Mouse (Mus musculus) limb, embryonic 14.5 days (tissue): ENCODE data around the gene Ginm1. TPM values are rescaled to one million over a fixed set of nuclear protein-coding genes. Genes with fewer than 3 reads are reported as not detected.

Experiments
- ATAC-seq: fragments of 200-750 bp; cut with Nextera tagmentation; 2 replicates; pipeline ENCODE4 v1.8.0; 2017; ENCODE audit warnings: low read depth, moderate number of reproducible peaks, moderate TSS enrichment; ENCODE audit not compliant: low FRiP score
- DNase-seq: peaks from one replicate; pipeline ENCODE4 v3.0.0-alpha.2; 2015; ENCODE audit warnings: low spot score
- H3K27ac ChIP-seq: fragments of 300-500 bp; sonication (generic); replicated peaks from 2 replicates; pipeline ENCODE4 v1.5.1; 2014; ENCODE audit warnings: low read depth, mild to moderate bottlenecking, low read length, moderate library complexity, mixed read lengths
- H3K27me3 ChIP-seq: fragments of 300-500 bp; sonication (generic); 2 replicates; pipeline ENCODE4 v1.6.1; 2014; ENCODE audit warnings: low read length, mixed read lengths; ENCODE audit not compliant: control insufficient read depth, insufficient read depth
- H3K36me3 ChIP-seq: fragments of 300-500 bp; sonication (generic); 2 replicates; pipeline ENCODE4 v1.6.1; 2014; ENCODE audit warnings: mild to moderate bottlenecking, low read length, moderate library complexity, mixed read lengths; ENCODE audit not compliant: control insufficient read depth, insufficient read depth
- H3K4me1 ChIP-seq: fragments of 300-500 bp; sonication (generic); 2 replicates; pipeline ENCODE4 v1.6.1; 2014; ENCODE audit warnings: antibody characterized with exemption, low read length, mixed read lengths; ENCODE audit not compliant: control insufficient read depth, insufficient read depth
- H3K4me2 ChIP-seq: fragments of 300-500 bp; sonication (generic); replicated peaks from 2 replicates; pipeline ENCODE4 v1.6.1; 2014; ENCODE audit warnings: low read depth, mild to moderate bottlenecking, low read length, moderate library complexity; ENCODE audit not compliant: severe bottlenecking
- H3K4me3 ChIP-seq: fragments of 300-500 bp; sonication (generic); replicated peaks from 2 replicates; pipeline ENCODE4 v1.5.1; 2014; ENCODE audit warnings: low read length
- H3K9ac ChIP-seq: fragments of 300-500 bp; sonication (generic); 2 replicates; pipeline ENCODE4 v1.6.1; 2014; ENCODE audit warnings: mild to moderate bottlenecking, low read depth, low read length, moderate library complexity; ENCODE audit not compliant: severe bottlenecking
- H3K9me3 ChIP-seq: fragments of 300-500 bp; sonication (generic); 2 replicates; pipeline ENCODE4 v1.6.1; 2016; ENCODE audit warnings: low read length; ENCODE audit not compliant: control insufficient read depth
- POLR2A ChIP-seq: fragments of 200-500 bp; IDR thresholded peaks from 2 replicates; pipeline ENCODE4 v1.8.0; 2012; ENCODE audit warnings: inconsistent platforms, mild to moderate bottlenecking, moderate library complexity, borderline replicate concordance; ENCODE audit not compliant: insufficient read depth, insufficient read length; ENCODE audit errors: extremely low read depth
- WGBS: fragments of 180-500 bp; shearing (Covaris S2); extraction: QIAGEN DNeasy Blood & Tissue Kit; methylation state at CpG from one replicate; pipeline ENCODE4 v1.1.7; 2014; 5-methylcytosine and 5-hydroxymethylcytosine counted together
- polyA plus RNA-seq, 2 experiments: library from polyadenylated mRNA; depleted of rRNA in 1 of 2; stranded (reverse) in 1 of 2; unstranded in 1 of 2; fragments of >200 nt; fragmentation: Nextera tagmentation in 1 of 2; extraction: Ambion mirVana in 1 of 2; gene quantifications; 2 replicates each; pipeline versions ENCODE4 v1.2.1 to v1.2.3; 2012 to 2014

Gene Ginm1
- 43.9 and 49.2 TPM in 2 replicates for polyA plus RNA-seq (2012; rRNA removed)
- 86.2 and 86.4 TPM in 2 replicates for polyA plus RNA-seq (2014; fragmentation: Nextera tagmentation; extraction: Ambion mirVana)

DNA sequence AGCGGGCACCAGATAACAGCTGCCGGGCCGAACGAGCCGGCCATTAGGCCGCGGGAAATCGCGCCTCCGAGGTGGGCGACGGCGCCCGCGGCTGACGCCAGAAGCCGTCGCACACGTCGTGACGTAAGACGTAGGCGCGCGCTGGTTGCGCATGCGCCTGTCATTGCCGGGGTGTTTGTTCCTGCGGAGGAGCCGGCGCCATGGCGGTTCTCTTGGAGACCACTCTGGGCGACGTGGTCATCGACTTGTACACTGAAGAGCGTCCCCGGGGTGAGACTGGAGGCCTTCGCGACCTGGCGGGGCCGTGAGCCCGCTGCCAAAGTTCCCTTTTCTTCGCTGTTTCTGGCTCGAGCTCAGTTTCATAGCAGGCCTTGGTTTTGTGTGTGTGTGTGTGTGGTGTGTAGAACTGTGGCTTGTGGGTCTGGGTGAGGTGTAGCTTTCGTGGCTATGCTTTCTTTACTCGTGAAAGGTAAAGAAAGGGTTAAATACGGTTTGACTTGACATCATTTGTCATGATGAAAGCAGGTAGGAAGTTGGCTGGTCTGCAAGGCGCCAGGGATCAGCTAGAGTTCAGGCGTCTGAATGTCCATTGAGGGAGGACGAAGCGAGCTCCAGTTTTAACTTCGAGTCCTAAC, at the start of gene Ginm1, which contains the start of gene Ppil4:
Gene Ginm1, minus strand, starts transcription at position 74 of the 635 bp plus-strand sequence.
Gene Ppil4, plus strand, starts transcription at position 141 of the 635 bp plus-strand sequence.
- peak; percentile 94 for ATAC-seq

DNA sequence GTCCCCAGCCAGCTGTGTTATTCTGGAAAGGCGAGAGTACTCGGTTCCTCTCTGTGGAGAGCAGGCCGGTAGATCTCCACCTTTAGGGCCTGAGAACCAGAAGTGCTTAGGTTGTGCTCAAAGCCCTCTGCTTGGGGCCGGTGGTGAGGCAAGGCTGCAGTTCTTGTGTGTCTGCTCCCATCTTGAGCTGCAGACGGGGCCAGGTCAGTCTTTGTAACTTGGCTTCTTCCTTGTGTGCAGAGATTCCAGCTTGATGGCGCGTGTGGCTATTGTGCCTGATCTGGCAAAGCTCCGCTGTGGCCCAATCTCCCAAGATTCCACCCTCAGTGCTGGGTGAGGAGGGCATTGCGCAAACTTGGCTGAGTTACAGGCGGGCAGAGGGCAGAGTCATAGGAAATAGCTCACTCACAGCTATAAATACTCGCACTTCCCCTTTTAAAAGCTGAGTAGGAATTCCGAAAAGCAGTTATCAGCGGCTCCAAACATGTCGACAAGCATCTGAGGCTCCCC, 49.0 kb upstream of the Ginm1 start:
- H3K9me3 ChIP-seq, result no peaks in the 10 kb centered on the region
- no peak overlapping the region for H3K4me3 ChIP-seq
- no peak for TF ChIP-seq POLR2A
- no peak overlapping the region for H3K27ac ChIP-seq
- DNase-seq (no peak), ATAC-seq (no peak)
- H3K4me2 ChIP-seq, result no peak overlapping the region
- H3K36me3 ChIP-seq, result no peaks in the 10 kb centered on the region
- peaks cover 12% of the 10 kb centered on the region; the same call in 1 of the 2 replicates for H3K4me1 ChIP-seq
- no peak overlapping the region for H3K9ac ChIP-seq
- H3K27me3 ChIP-seq, result no peaks in the 10 kb centered on the region
- 55% methylated on average over 14 of the region's 14 CpGs for WGBS

More for the DNA sequence above, at the start of gene Ginm1, which contains the start of gene Ppil4:
- peak; percentile 94 for DNase-seq
- peaks cover 5% of the 10 kb centered on the region for H3K4me1 ChIP-seq
- H3K27me3 ChIP-seq, result no peaks in the 10 kb centered on the region
- H3K9me3 ChIP-seq, result no peaks in the 10 kb centered on the region
- H3K36me3 ChIP-seq, result peaks cover 33% of the 10 kb centered on the region
- peak; percentile 96 for TF ChIP-seq POLR2A
- peak within 1 kb of the TSS; percentile 86 for H3K9ac ChIP-seq
- 1% methylated on average over 52 of the region's 52 CpGs for WGBS
- peak within 1 kb of the TSS; percentile 50 for H3K27ac ChIP-seq
- peak within 1 kb of the TSS; percentile 87 for H3K4me3 ChIP-seq
- H3K4me2 ChIP-seq, result peak within 1 kb of the TSS; percentile 69

DNA sequence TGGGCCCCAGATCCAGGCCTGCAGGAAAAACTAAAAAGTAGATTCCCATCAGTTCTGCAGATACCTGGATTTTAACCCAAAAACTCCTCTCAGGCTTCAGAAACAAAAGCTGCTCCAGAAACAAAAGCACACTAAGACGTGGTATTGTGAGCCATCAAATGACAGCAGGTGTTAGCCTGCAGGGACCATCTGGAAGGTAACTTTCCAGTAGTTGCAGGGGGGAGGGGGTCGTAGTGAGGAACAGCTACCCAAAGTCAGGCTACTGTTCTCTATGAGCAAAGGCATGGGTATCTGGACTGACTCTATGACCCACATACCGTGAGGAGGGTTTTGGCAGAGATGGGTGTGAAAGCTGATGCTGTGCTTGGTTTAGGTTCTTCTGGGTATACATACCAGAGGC, 48.2 kb upstream of the Ginm1 start:
- H3K9me3 ChIP-seq, result no peaks in the 10 kb centered on the region
- no peak for TF ChIP-seq POLR2A
- H3K4me2 ChIP-seq, result no peak overlapping the region
- no peaks in the 10 kb centered on the region for H3K27me3 ChIP-seq
- H3K36me3 ChIP-seq, result no peaks in the 10 kb centered on the region
- 49% methylated on average over 3 of the region's 3 CpGs for WGBS
- H3K4me1 ChIP-seq, result peaks cover 12% of the 10 kb centered on the region; the same call in 1 of the 2 replicates
- no peak overlapping the region for H3K27ac ChIP-seq
- ATAC-seq, result no peak
- no peak for DNase-seq
- H3K4me3 ChIP-seq, result no peak overlapping the region
- no peak overlapping the region for H3K9ac ChIP-seq

DNA sequence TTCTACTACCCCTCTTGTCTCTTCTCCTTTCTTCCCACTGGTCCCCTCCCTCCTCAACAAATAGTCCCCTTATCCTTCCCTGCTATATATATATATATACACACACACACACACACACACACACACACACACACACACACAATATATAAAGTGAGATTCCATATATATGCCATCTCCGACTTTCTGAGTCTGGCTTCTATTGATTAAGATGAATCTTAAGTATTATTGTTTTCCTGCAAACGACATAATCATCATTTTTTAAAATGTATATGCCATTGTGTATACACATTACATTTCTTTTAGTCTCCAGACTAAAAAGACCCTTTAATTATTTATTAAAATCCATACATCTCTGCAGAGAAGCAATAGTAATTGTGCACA, 47.7 kb upstream of the Ginm1 start:
- no peak overlapping the region for H3K27ac ChIP-seq
- H3K27me3 ChIP-seq, result no peaks in the 10 kb centered on the region
- no peak overlapping the region for H3K4me2 ChIP-seq
- no peak for TF ChIP-seq POLR2A
- DNase-seq (no peak), ATAC-seq (no peak)
- no peak overlapping the region for H3K9ac ChIP-seq
- 82% methylated on average over 2 of the region's 2 CpGs for whole genome bisulfite sequencing
- H3K4me3 ChIP-seq, result no peak overlapping the region
- H3K4me1 ChIP-seq, result peaks cover 12% of the 10 kb centered on the region; the same call in 1 of the 2 replicates
- no peaks in the 10 kb centered on the region for H3K36me3 ChIP-seq
- no peaks in the 10 kb centered on the region for H3K9me3 ChIP-seq

DNA sequence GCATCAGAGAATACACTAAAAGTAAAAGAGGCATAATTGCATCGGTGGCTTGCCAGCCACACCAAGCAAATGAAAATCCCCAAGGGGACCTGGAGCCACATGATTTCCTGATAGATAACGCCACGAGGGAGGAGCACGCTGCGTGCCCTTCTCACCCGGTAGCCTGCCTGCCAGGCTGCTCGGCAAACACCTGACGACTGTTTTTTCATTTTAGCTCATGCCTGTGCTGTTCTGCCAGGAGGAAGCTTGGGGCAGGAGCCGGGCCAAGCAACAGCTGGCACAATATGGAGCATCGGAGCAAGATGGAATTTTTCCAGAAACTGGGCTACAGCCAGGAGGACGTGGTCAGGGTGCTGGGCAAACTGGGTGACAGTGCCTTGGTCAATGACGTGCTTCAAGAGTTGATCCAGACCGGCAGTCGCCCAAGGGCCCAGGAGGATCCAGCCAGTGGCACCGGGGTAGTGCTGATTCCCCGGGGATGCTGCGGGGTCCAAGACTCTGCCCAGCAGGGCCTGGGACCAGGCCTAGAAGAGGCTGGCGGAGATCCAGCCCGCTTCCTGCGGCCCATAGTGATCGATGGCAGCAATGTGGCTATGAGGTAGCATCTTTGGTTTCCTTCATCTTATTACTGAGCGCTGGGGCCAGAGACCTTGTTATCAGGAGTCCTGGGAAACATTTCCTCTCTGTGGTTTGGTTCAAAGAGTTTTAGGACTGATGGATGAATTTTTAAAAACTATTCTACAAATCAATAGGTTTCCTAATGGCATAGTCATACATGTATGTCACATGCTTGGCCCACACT, 47.1 kb upstream of the Ginm1 start:
- WGBS, result 86% methylated on average over 22 of the region's 22 CpGs
- Histone ChIP-seq H3K9ac (no peak overlapping the region), H3K36me3 (no peaks in the 10 kb centered on the region), H3K27me3 (no peaks in the 10 kb centered on the region), H3K4me1 (peaks cover 12% of the 10 kb centered on the region; the same call in 1 of the 2 replicates), H3K27ac (no peak overlapping the region), H3K4me3 (no peak overlapping the region), H3K9me3 (no peaks in the 10 kb centered on the region), H3K4me2 (no peak overlapping the region)
- TF ChIP-seq POLR2A, result no peak
- ATAC-seq, result no peak
- DNase-seq, result no peak
